Mouse (Mus musculus) stomach, embryonic 14.5 days (tissue): ENCODE data around the gene Tefm. TPM values are rescaled to one million over a fixed set of nuclear protein-coding genes. Genes with fewer than 3 reads are reported as not detected.

Source experiments
- ATAC-seq: fragments of 200-750 bp; cut with Nextera tagmentation; 2 replicates; pipeline ENCODE4 v1.8.0; 2017; ENCODE audit warnings: low read depth, moderate TSS enrichment; ENCODE audit not compliant: insufficient number of reproducible peaks, insufficient read depth, low FRiP score
- H3K27ac ChIP-seq: fragments of 300-500 bp; sonication (generic); 2 replicates; pipeline ENCODE4 v1.5.1; 2014; ENCODE audit warnings: mild to moderate bottlenecking, low read length, moderate library complexity, mixed read lengths
- H3K27me3 ChIP-seq: fragments of 300-500 bp; sonication (generic); 2 replicates; pipeline ENCODE4 v1.6.1; 2014; ENCODE audit warnings: low read length, control low read depth, mixed read lengths; ENCODE audit not compliant: control insufficient read depth, insufficient read depth
- H3K36me3 ChIP-seq: fragments of 300-500 bp; sonication (generic); 2 replicates; pipeline ENCODE4 v1.6.1; 2014; ENCODE audit warnings: mild to moderate bottlenecking, control low read depth, low read length, moderate library complexity, mixed read lengths; ENCODE audit not compliant: control insufficient read depth, insufficient read depth
- H3K4me1 ChIP-seq: fragments of 300-500 bp; sonication (generic); 2 replicates; pipeline ENCODE4 v1.6.1; 2014; ENCODE audit warnings: low read length, control low read depth, mixed read lengths; ENCODE audit not compliant: control insufficient read depth, insufficient read depth
- H3K4me2 ChIP-seq: fragments of 300-500 bp; sonication (generic); replicated peaks from 2 replicates; pipeline ENCODE4 v1.6.1; 2014; ENCODE audit warnings: low read depth, low read length, control low read depth
- H3K4me3 ChIP-seq: fragments of 300-500 bp; sonication (generic); 2 replicates; pipeline ENCODE4 v1.5.1; 2014; ENCODE audit warnings: low read depth, low read length, control low read depth
- H3K9ac ChIP-seq: fragments of 300-500 bp; sonication (generic); replicated peaks from 2 replicates; pipeline ENCODE4 v1.6.1; 2014; ENCODE audit warnings: low read depth, mild to moderate bottlenecking, control low read depth, low read length, moderate library complexity, mixed read lengths
- H3K9me3 ChIP-seq: fragments of 300-500 bp; sonication (generic); 2 replicates; pipeline ENCODE4 v1.6.1; 2016; ENCODE audit warnings: low read depth, low read length, control low read depth; ENCODE audit not compliant: control insufficient read depth
- WGBS: fragments of 180-500 bp; shearing (Covaris S2); extraction: QIAGEN DNeasy Blood & Tissue Kit; methylation state at CpG from one replicate; pipeline ENCODE4 v1.1.7; 2014; 5-methylcytosine and 5-hydroxymethylcytosine counted together
- polyA plus RNA-seq: library from polyadenylated mRNA; unstranded; fragments of >200 nt; fragmentation: Nextera tagmentation; extraction: Ambion mirVana; gene quantifications from 2 replicates; pipeline ENCODE4 v1.2.1, GENCODE M21; 2014

Tefm gene
- polyA plus RNA-seq, 1 experiment from 2014 or later = 28.2 TPM

DNA sequence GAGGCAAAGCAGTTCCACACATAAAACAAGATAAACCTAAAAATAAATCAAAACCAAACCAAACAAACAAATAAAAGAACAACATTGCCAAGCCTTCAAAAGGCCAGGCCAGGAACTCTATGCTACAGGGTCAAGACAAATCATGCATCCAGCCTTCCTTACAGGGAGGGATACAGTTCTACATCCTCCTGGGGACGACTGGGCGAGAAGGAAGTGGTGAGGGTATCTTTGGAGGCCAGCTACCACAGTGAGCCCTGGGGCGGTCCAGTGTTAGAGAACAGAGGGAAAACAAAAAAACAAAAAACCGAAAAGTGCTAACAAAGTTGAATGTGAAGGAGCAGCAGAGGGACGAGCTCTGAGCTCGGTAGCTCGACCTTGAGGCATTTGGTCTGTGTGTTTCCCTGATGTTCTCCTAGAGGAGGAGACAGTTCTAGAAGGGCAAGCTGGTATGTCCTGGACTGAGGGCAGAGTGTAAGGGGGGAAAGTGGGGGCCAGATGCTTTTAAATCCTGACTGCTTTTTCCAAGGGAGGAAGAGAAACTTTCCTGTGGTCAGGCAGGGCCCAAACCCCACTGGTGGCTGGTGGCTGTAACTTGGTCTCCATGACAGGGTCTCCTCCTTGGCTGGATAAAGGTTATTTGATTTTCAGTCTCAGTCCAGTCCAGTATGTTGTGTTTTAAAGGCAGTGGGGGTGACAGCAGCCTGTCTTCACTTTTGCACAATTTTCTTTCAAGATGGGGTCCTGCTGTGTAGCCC, 21.6 kb upstream of the Tefm start:
- Histone ChIP-seq H3K9ac (no peak overlapping the region), H3K27me3 (no peaks in the 10 kb centered on the region), H3K4me1 (no peaks in the 10 kb centered on the region), H3K9me3 (no peaks in the 10 kb centered on the region), H3K27ac (no peak overlapping the region), H3K36me3 (no peaks in the 10 kb centered on the region), H3K4me2 (no peak overlapping the region), H3K4me3 (no peak overlapping the region)
- WGBS = 72% methylated on average over 7 of the region's 7 CpGs
- ATAC-seq = no peak

DNA sequence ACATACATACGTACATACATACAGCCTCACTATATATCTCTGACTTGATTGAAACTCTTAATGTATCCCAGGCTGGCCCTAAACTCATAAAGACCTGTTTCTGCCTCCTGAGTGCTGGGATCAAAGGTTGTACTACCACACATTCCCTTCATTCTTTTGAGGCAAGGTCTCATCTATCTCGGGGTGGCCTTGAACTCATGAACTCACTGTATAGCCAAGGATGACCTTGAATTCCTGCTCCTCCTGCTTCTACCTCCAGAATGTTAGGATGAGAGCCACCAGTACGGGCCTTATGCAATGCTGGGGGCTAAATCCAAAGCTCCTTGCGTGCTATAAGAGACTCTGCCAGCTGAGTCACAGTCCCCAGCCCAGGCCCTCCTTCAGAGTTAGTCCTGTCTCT, 19.1 kb upstream of the Tefm start:
- WGBS = 73% methylated on average over 4 of the region's 4 CpGs
- Histone ChIP-seq H3K27me3 (no peaks in the 10 kb centered on the region), H3K9me3 (no peaks in the 10 kb centered on the region), H3K4me1 (no peaks in the 10 kb centered on the region), H3K36me3 (no peaks in the 10 kb centered on the region), H3K4me3 (no peak overlapping the region), H3K27ac (no peak overlapping the region), H3K9ac (no peak overlapping the region), H3K4me2 (no peak overlapping the region)
- no peak for ATAC-seq

DNA sequence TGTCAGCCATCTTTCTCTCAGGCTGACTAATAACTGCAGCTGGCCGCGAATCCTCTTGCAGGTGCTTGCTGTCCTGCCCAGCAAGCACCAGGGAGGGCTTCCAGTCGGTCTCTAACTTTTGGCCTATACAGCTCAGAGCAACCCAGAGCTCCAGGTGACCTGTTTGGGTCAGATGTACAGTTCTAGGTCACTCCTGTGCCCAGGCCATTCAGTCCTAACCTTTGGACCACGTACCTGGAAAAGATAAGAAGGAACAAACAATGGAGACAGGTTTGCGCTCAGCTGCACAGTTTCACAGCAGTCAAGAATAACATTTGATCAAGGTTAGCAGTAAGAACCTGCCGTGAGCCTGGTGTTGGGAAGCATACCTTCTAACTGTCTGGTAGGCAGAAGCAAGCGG, 17.0 kb upstream of the Tefm start:
- no peak for ATAC-seq
- 70% methylated on average over 7 of the region's 7 CpGs for WGBS

DNA sequence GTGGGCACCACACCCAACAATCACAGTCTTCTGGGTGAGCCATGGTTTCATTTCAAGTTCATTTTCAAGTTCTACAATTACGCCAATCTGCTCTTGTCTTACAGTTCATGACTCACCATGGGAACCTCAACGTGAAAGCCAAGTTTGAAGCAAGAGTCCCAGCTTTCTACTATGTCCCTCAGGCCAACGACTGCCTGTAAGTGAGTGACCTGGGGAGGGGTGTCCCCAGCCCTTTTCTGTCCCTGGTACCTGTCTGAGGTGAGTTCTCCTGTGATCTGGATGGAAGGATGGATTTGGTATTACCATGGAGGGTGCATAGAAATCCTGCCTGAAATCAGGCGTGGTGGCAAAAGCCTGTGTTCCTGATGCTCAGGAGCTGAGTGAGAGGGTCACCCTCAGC, 14.9 kb upstream of the Tefm start:
- H3K27me3 ChIP-seq = peaks cover 23% of the 10 kb centered on the region
- no peak for ATAC-seq
- 85% methylated on average over 4 of the region's 4 CpGs for WGBS

More for the DNA sequence above, 17.0 kb upstream of the Tefm start:
- Histone ChIP-seq H3K4me3 (no peak overlapping the region), H3K36me3 (no peaks in the 10 kb centered on the region), H3K9me3 (no peaks in the 10 kb centered on the region), H3K27me3 (peaks cover 13% of the 10 kb centered on the region), H3K27ac (no peak overlapping the region), H3K4me1 (peaks cover 3% of the 10 kb centered on the region; the same call in 1 of the 2 replicates), H3K4me2 (no peak overlapping the region), H3K9ac (no peak overlapping the region)

DNA sequence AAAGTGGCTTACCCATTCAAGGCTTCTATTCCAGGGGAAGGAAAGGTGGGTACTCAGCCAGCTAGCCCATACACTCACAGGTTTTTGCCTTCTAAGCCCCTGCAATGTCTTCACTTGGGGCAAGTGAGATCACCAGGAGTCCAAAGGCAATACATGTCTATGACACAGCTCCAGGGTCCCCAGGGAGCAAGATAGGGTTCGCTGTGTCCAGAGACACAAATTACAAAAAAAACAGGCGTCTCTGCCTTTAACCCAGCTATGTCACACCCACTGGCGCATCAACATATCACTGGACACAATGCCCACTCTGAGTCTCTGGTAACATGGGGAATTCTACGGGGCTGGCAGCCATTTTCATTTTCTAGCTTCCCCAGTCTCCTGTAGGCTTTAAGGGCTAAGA, 14.0 kb upstream of the Tefm start:
- WGBS = 82% methylated on average over 4 of the region's 4 CpGs
- peaks cover 23% of the 10 kb centered on the region for H3K27me3 ChIP-seq

More for the DNA sequence above, 14.9 kb upstream of the Tefm start:
- no peak overlapping the region for H3K9ac ChIP-seq
- H3K4me1 ChIP-seq = peaks cover 5% of the 10 kb centered on the region; the same call in 1 of the 2 replicates
- H3K4me2 ChIP-seq = no peak overlapping the region
- H3K36me3 ChIP-seq = no peaks in the 10 kb centered on the region
- H3K4me3 ChIP-seq = no peak overlapping the region
- H3K27ac ChIP-seq = no peak overlapping the region
- H3K9me3 ChIP-seq = no peaks in the 10 kb centered on the region

DNA sequence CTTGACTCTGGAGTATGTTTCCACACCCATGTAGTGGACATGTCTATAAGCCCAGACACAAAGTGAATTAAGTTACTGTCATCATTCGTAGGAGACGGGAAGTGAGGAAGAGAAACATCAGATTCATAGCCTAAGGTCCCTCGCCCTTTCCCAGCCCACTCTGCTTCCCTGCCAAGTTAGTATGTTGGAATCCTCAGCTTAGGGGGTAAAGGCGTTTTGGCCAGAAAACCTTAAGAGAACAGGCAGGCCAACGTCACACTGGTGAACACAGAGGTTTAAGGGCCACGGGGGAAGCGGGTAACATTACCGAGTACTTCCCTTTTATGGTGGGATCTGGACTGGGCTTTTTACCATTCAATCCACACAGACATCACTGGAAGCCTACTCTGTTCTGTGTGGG, 13.6 kb upstream of the Tefm start:
- WGBS = 84% methylated on average over 8 of the region's 8 CpGs
- no peak for ATAC-seq
- peaks cover 23% of the 10 kb centered on the region for H3K27me3 ChIP-seq

More for the DNA sequence above, 14.0 kb upstream of the Tefm start:
- no peak overlapping the region for H3K4me3 ChIP-seq
- no peak overlapping the region for H3K9ac ChIP-seq
- no peak overlapping the region for H3K27ac ChIP-seq
- peaks cover 5% of the 10 kb centered on the region; the same call in 1 of the 2 replicates for H3K4me1 ChIP-seq
- no peak overlapping the region for H3K4me2 ChIP-seq
- no peaks in the 10 kb centered on the region for H3K9me3 ChIP-seq
- H3K36me3 ChIP-seq = no peaks in the 10 kb centered on the region
- ATAC-seq = no peak

DNA sequence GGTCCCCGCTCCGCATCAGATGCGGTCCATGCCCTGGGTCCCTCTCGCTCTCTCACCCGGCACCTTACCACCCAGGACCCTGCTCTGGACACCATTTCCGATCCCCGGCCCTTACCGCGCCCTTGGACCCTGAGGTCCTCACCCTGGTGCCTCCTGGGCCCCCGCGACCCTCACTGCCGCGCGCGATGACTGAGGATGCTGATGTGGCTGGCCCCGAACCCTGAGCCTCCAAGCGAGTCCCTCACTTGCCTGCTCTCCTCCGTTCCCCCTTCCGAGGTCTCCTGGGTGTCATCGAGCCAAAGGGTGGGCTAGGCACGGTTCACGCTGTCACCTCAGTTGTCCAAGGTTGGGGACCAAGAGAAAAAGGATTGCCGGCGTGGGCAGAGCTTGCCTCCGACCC, 12.5 kb upstream of the Tefm start:
- Histone ChIP-seq H3K4me3 (peak overlapping the region; percentile 50), H3K9ac (0 out of 2 replicates have a peak overlapping the region, but pooled peaks have one; percentile 3), H3K4me1 (peaks cover 5% of the 10 kb centered on the region; the same call in 1 of the 2 replicates), H3K27ac (no peak overlapping the region), H3K36me3 (no peaks in the 10 kb centered on the region), H3K4me2 (peak overlapping the region; percentile 78), H3K27me3 (peaks cover 23% of the 10 kb centered on the region), H3K9me3 (no peaks in the 10 kb centered on the region)
- 29% methylated on average over 25 of the region's 25 CpGs for WGBS
- ATAC-seq = no peak

More for the DNA sequence above, 13.6 kb upstream of the Tefm start:
- H3K36me3 ChIP-seq = no peaks in the 10 kb centered on the region
- H3K9me3 ChIP-seq = no peaks in the 10 kb centered on the region
- no peak overlapping the region for H3K4me3 ChIP-seq
- H3K27ac ChIP-seq = no peak overlapping the region
- H3K4me1 ChIP-seq = peaks cover 5% of the 10 kb centered on the region; the same call in 1 of the 2 replicates
- H3K9ac ChIP-seq = no peak overlapping the region
- no peak overlapping the region for H3K4me2 ChIP-seq

DNA sequence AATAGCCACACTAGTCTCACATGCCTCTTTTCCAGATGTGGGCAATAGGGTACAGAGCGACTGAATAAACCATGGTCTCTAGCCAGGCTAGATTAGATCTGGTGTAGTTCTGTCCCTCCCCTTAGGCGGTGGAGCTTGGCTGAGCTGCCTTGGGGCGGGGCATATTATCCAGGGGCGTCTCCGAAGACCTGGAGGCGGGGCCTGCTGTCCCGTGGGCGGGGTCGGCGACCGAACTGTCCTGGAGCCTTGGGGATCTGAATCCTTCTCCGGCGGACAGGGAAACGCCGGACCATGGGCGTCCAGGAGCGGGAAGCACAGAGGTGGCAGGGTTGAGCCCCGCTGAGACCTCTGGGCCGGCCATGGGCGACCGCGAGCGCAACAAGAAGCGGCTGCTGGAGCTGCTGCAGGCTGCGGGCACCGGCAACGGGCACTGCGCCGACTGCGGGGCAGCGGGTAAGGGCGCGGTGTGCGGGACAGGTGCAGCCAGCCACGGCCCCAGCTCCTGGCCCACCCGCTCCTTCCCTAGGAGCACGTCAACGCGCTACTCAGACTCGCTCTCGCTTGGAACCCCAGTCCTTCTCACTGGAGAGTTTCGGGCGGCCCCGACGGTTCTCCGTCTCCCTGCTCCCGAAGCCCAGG, 12.0 kb upstream of the Tefm start, which contains the start of gene Adap2:
Gene Adap2 (plus strand): TSS at position 249 of the 639 bp plus-strand sequence.
- peak within 1 kb of the TSS; percentile 50 for H3K4me3 ChIP-seq
- peak within 1 kb of the TSS; percentile 78 for H3K4me2 ChIP-seq
- ATAC-seq = peak; percentile 94
- H3K36me3 ChIP-seq = no peaks in the 10 kb centered on the region
- no peak within 1 kb of the TSS for H3K27ac ChIP-seq
- H3K9me3 ChIP-seq = no peaks in the 10 kb centered on the region
- peaks cover 23% of the 10 kb centered on the region for H3K27me3 ChIP-seq
- H3K4me1 ChIP-seq = peaks cover 5% of the 10 kb centered on the region; the same call in 1 of the 2 replicates
- 0 out of 2 replicates have a peak within 1 kb of the TSS, but pooled peaks have one; percentile 3 for H3K9ac ChIP-seq
- WGBS = 2% methylated on average over 47 of the region's 47 CpGs
